Mouse (Mus musculus): ENCODE measurements around the gene Dennd6b. TPM values are rescaled to one million over a fixed set of nuclear protein-coding genes. Genes with fewer than 3 reads are reported as not detected.

The Dennd6b gene
- polyA plus RNA-seq, 1 experiment = 6.6 TPM

- Histone ChIP-seq H3K36me3 (ENCODE audit: control insufficient read depth, insufficient read depth) (no peaks in the 10 kb centered on the region), H3ac (ENCODE audit: control insufficient read depth, insufficient read length) (no peak overlapping the region), H3K4me3 (no peak overlapping the region), H3K4me2 (ENCODE audit: low read depth) (no peak overlapping the region), H3K27me3 (ENCODE audit: control insufficient read depth, insufficient read depth, insufficient read length) (no peaks in the 10 kb centered on the region), H3K79me2 (ENCODE audit: control insufficient read depth, insufficient read depth) (no peaks in the 10 kb centered on the region)
- TF ChIP-seq POLR2AphosphoS2 (IDR thresholded peaks at IDR 0.05; ENCODE audit: insufficient read length, low read depth) (no peak), TCF3 (IDR thresholded peaks at IDR 0.05; ENCODE audit: insufficient read length, low read depth) (no peak), CEBPB (IDR thresholded peaks at IDR 0.05; ENCODE audit: insufficient read depth, poor library complexity, severe bottlenecking) (no peak), USF1 (IDR thresholded peaks at IDR 0.05; ENCODE audit: low read depth) (no peak), SRF (IDR thresholded peaks at IDR 0.05; ENCODE audit: control insufficient read depth, insufficient read length, low read depth) (no peak), POLR2A (IDR thresholded peaks at IDR 0.05; ENCODE audit: insufficient read length, low read depth) (no peak), TCF12 (IDR thresholded peaks at IDR 0.05; ENCODE audit: insufficient read depth, poor library complexity, severe bottlenecking) (no peak), E2F4 (IDR thresholded peaks at IDR 0.05; ENCODE audit: insufficient read depth) (no peak), MAX (IDR thresholded peaks at IDR 0.05; ENCODE audit: low read depth) (no peak), MYOG (IDR thresholded peaks at IDR 0.05; ENCODE audit: control insufficient read depth in 1 of 3, insufficient read depth in 1 of 3, insufficient read length in 2 of 3, low read depth in 2 of 3) (no peak), MYOD1 (IDR thresholded peaks at IDR 0.05; ENCODE audit: control insufficient read depth in 1 of 3, insufficient read length in 2 of 3, low read depth in 2 of 3) (no peak), REST (IDR thresholded peaks at IDR 0.05; ENCODE audit: insufficient read depth, insufficient read length) (no peak)
Observed at GRCm38 (mm10) chr15:89144965-89145364, 51.3 kb downstream of the Dennd6b start.

GRCm38 (mm10) chr15:89143134-89143533, 53.2 kb downstream of the Dennd6b start:
- Histone ChIP-seq H3K4me2 (ENCODE audit: low read depth) (no peak overlapping the region), H3K36me3 (ENCODE audit: control insufficient read depth, insufficient read depth) (no peaks in the 10 kb centered on the region), H3K4me3 (no peak overlapping the region), H3K27me3 (ENCODE audit: control insufficient read depth, insufficient read depth, insufficient read length) (no peaks in the 10 kb centered on the region), H3ac (ENCODE audit: control insufficient read depth, insufficient read length) (no peak overlapping the region), H3K79me2 (ENCODE audit: control insufficient read depth, insufficient read depth) (no peaks in the 10 kb centered on the region)
- TF ChIP-seq CEBPB (IDR thresholded peaks at IDR 0.05; ENCODE audit: insufficient read depth, poor library complexity, severe bottlenecking) (no peak), MAX (IDR thresholded peaks at IDR 0.05; ENCODE audit: low read depth) (no peak)

DNA sequence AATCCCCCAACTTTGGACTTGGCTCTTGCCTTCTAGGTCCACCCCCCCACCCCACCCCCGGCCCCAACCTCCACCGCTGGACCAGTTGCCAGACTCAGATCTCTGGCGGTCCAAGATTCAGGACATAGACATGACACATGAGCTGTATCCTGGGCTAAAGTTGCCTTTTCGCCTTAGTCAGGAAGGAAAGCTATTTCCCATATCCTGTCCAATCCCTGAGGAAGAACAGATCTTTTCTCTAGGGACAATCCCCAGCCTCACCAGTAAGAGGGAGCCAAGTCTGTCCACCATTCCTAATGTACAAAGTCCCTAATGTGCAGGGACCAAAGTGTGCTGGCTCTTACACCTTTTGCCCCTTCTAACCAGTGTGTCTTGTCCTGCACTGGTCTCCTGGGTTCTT, 54.4 kb downstream of the Dennd6b start:
- Histone ChIP-seq H3K4me3 (no peak overlapping the region), H3K27me3 (ENCODE audit: control insufficient read depth, insufficient read depth, insufficient read length) (no peaks in the 10 kb centered on the region), H3K36me3 (ENCODE audit: control insufficient read depth, insufficient read depth) (no peaks in the 10 kb centered on the region), H3K79me2 (ENCODE audit: control insufficient read depth, insufficient read depth) (no peaks in the 10 kb centered on the region), H3K4me2 (ENCODE audit: low read depth) (no peak overlapping the region), H3ac (ENCODE audit: control insufficient read depth, insufficient read length) (no peak overlapping the region)
- TF ChIP-seq SRF (IDR thresholded peaks at IDR 0.05; ENCODE audit: control insufficient read depth, insufficient read length, low read depth) (no peak), MYOD1 (IDR thresholded peaks at IDR 0.05; ENCODE audit: control insufficient read depth in 1 of 3, insufficient read length in 2 of 3, low read depth in 2 of 3) (no peak), CEBPB (IDR thresholded peaks at IDR 0.05; ENCODE audit: insufficient read depth, poor library complexity, severe bottlenecking) (no peak), REST (IDR thresholded peaks at IDR 0.05; ENCODE audit: insufficient read depth, insufficient read length) (no peak), MAX (IDR thresholded peaks at IDR 0.05; ENCODE audit: low read depth) (no peak), MYOG (IDR thresholded peaks at IDR 0.05; ENCODE audit: control insufficient read depth in 1 of 3, insufficient read depth in 1 of 3, insufficient read length in 2 of 3, low read depth in 2 of 3) (no peak), USF1 (IDR thresholded peaks at IDR 0.05; ENCODE audit: low read depth) (no peak), E2F4 (IDR thresholded peaks at IDR 0.05; ENCODE audit: insufficient read depth) (no peak), POLR2A (IDR thresholded peaks at IDR 0.05; ENCODE audit: insufficient read length, low read depth) (no peak), TCF3 (IDR thresholded peaks at IDR 0.05; ENCODE audit: insufficient read length, low read depth) (no peak), POLR2AphosphoS2 (IDR thresholded peaks at IDR 0.05; ENCODE audit: insufficient read length, low read depth) (no peak), TCF12 (IDR thresholded peaks at IDR 0.05; ENCODE audit: insufficient read depth, poor library complexity, severe bottlenecking) (no peak)

GRCm38 (mm10) chr15:89141443-89141842, 54.9 kb downstream of the Dennd6b start:
- Histone ChIP-seq H3K36me3 (ENCODE audit: control insufficient read depth, insufficient read depth) (no peaks in the 10 kb centered on the region), H3K27me3 (ENCODE audit: control insufficient read depth, insufficient read depth, insufficient read length) (no peaks in the 10 kb centered on the region), H3K4me2 (ENCODE audit: low read depth) (peak overlapping the region; percentile 93), H3K79me2 (ENCODE audit: control insufficient read depth, insufficient read depth) (no peaks in the 10 kb centered on the region), H3ac (ENCODE audit: control insufficient read depth, insufficient read length) (no peak overlapping the region), H3K4me3 (peak overlapping the region; percentile 46)
- TF ChIP-seq E2F4 (IDR thresholded peaks at IDR 0.05; ENCODE audit: insufficient read depth) (no peak), POLR2AphosphoS2 (IDR thresholded peaks at IDR 0.05; ENCODE audit: insufficient read length, low read depth) (no peak), MAX (IDR thresholded peaks at IDR 0.05; ENCODE audit: low read depth) (no peak)

GRCm38 (mm10) chr15:89140659-89141252, 55.5 kb downstream of the Dennd6b start, which contains the start of gene Mapk12:
TSS of gene Mapk12 (minus strand) at chr15:89140703.
- H3K4me3 ChIP-seq = peak within 1 kb of the TSS; percentile 46
- no peaks in the 10 kb centered on the region for H3K27me3 ChIP-seq (ENCODE audit: control insufficient read depth, insufficient read depth, insufficient read length)
- no peaks in the 10 kb centered on the region for H3K79me2 ChIP-seq (ENCODE audit: control insufficient read depth, insufficient read depth)
- peak within 1 kb of the TSS; percentile 34 for H3ac ChIP-seq (ENCODE audit: control insufficient read depth, insufficient read length)
- H3K36me3 ChIP-seq (ENCODE audit: control insufficient read depth, insufficient read depth) = no peaks in the 10 kb centered on the region
- peak; percentile 39 for TF ChIP-seq POLR2A (IDR thresholded peaks at IDR 0.05; ENCODE audit: insufficient read length, low read depth)
- no peak for TF ChIP-seq REST (IDR thresholded peaks at IDR 0.05; ENCODE audit: insufficient read depth, insufficient read length)
- no peak for TF ChIP-seq MAX (IDR thresholded peaks at IDR 0.05; ENCODE audit: low read depth)
- TF ChIP-seq USF1 (IDR thresholded peaks at IDR 0.05; ENCODE audit: low read depth) = peak; percentile 91
- no peak for TF ChIP-seq E2F4 (IDR thresholded peaks at IDR 0.05; ENCODE audit: insufficient read depth)
- TF ChIP-seq MYOD1 (IDR thresholded peaks at IDR 0.05; ENCODE audit: control insufficient read depth in 1 of 3, insufficient read length in 2 of 3, low read depth in 2 of 3) = no peak
- TF ChIP-seq MYOG (IDR thresholded peaks at IDR 0.05; ENCODE audit: control insufficient read depth in 1 of 3, insufficient read depth in 1 of 3, insufficient read length in 2 of 3, low read depth in 2 of 3) = no peak
- no peak for TF ChIP-seq TCF12 (IDR thresholded peaks at IDR 0.05; ENCODE audit: insufficient read depth, poor library complexity, severe bottlenecking)
- peak; percentile 22 for TF ChIP-seq POLR2AphosphoS2 (IDR thresholded peaks at IDR 0.05; ENCODE audit: insufficient read length, low read depth)
- TF ChIP-seq CEBPB (IDR thresholded peaks at IDR 0.05; ENCODE audit: insufficient read depth, poor library complexity, severe bottlenecking) = no peak
- no peak for TF ChIP-seq SRF (IDR thresholded peaks at IDR 0.05; ENCODE audit: control insufficient read depth, insufficient read length, low read depth)
- no peak for TF ChIP-seq TCF3 (IDR thresholded peaks at IDR 0.05; ENCODE audit: insufficient read length, low read depth)
- peak within 1 kb of the TSS; percentile 93 for H3K4me2 ChIP-seq (ENCODE audit: low read depth)
